Mouse (Mus musculus): ENCODE results near the gene Med17. TPM values are rescaled to one million over a fixed set of nuclear protein-coding genes. Genes with fewer than 3 reads are reported as not detected.

Gene Med17
- polyA plus RNA-seq, 1 experiment from 2014 or later: 37.0 TPM

GRCm38 (mm10) chr9:15263487-15263886 is 16.2 kb downstream of the Med17 start:
- H3K4me3 ChIP-seq (ENCODE audit: low read length): no peak overlapping the region
- no peak overlapping the region for H3K4me2 ChIP-seq (replicated peaks; ENCODE audit: low read depth, low read length)
- ATAC-seq (ENCODE audit: low FRiP score, low TSS enrichment): no peak
- no peaks in the 10 kb centered on the region for H3K27me3 ChIP-seq (ENCODE audit: insufficient read depth, low read length)
- H3K4me1 ChIP-seq (ENCODE audit: insufficient read depth, low read length): no peaks in the 10 kb centered on the region
- WGBS: 97% methylated on average over 10 of the region's 10 CpGs
- no peak overlapping the region for H3K27ac ChIP-seq (ENCODE audit: low read length)
- no peak overlapping the region for H3K9ac ChIP-seq (replicated peaks; ENCODE audit: low read length)
- no peaks in the 10 kb centered on the region for H3K9me3 ChIP-seq (ENCODE audit: low read length)
- H3K36me3 ChIP-seq (ENCODE audit: insufficient read depth, low read length): peaks cover 75% of the 10 kb centered on the region

DNA sequence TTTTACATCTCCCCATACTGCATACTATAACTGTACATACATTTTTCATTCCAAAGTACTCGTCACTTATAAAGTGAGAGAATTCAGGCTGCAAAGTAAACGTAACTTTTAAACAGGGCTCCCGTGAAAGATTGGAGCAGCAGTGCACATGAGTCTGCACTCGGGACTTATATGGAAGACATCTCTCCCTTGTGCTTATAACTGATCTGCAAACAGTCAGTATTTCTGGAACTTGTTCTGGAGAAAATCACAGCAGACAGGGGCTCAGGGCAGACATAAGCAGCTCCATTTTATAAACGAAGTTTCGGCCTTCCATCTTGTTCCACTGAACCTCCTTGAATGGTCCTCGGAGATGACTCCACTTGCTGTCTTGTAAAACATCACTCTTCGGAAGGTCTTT is 17.8 kb downstream of the Med17 start:
- Histone ChIP-seq H3K36me3 (ENCODE audit: insufficient read depth, low read length) (peaks cover 62% of the 10 kb centered on the region), H3K4me2 (replicated peaks; ENCODE audit: low read depth, low read length) (no peak overlapping the region), H3K27ac (ENCODE audit: low read length) (no peak overlapping the region), H3K27me3 (ENCODE audit: insufficient read depth, low read length) (no peaks in the 10 kb centered on the region), H3K9me3 (ENCODE audit: low read length) (no peaks in the 10 kb centered on the region), H3K4me3 (ENCODE audit: low read length) (no peak overlapping the region), H3K4me1 (ENCODE audit: insufficient read depth, low read length) (no peaks in the 10 kb centered on the region), H3K9ac (replicated peaks; ENCODE audit: low read length) (no peak overlapping the region)
- 95% methylated on average over 8 of the region's 8 CpGs for WGBS
- no peak for ATAC-seq (ENCODE audit: low FRiP score, low TSS enrichment)

- ATAC-seq (ENCODE audit: low FRiP score, low TSS enrichment): peak; percentile 73
- WGBS: 67% methylated on average over 3 of the region's 3 CpGs
- H3K4me3 ChIP-seq (ENCODE audit: low read length): no peak overlapping the region
- no peak overlapping the region for H3K4me2 ChIP-seq (replicated peaks; ENCODE audit: low read depth, low read length)
- no peaks in the 10 kb centered on the region; the same call in 1 of the 2 replicates for H3K9me3 ChIP-seq (ENCODE audit: low read length)
- H3K9ac ChIP-seq (replicated peaks; ENCODE audit: low read length): no peak overlapping the region
- peak overlapping the region; percentile 36; the same call in 1 of the 2 replicates for H3K27ac ChIP-seq (ENCODE audit: low read length)
- peaks cover 11% of the 10 kb centered on the region for H3K36me3 ChIP-seq (ENCODE audit: insufficient read depth, low read length)
- H3K27me3 ChIP-seq (ENCODE audit: insufficient read depth, low read length): no peaks in the 10 kb centered on the region
- no peaks in the 10 kb centered on the region for H3K4me1 ChIP-seq (ENCODE audit: insufficient read depth, low read length)
Observed at GRCm38 (mm10) chr9:15256214-15256613, 23.5 kb downstream of the Med17 start.

GRCm38 (mm10) chr9:15254501-15254900 is 25.2 kb downstream of the Med17 start:
- 82% methylated on average over 7 of the region's 7 CpGs for WGBS
- Histone ChIP-seq H3K9me3 (ENCODE audit: low read length) (no peaks in the 10 kb centered on the region; the same call in 1 of the 2 replicates), H3K27me3 (ENCODE audit: insufficient read depth, low read length) (no peaks in the 10 kb centered on the region), H3K36me3 (ENCODE audit: insufficient read depth, low read length) (no peaks in the 10 kb centered on the region), H3K4me1 (ENCODE audit: insufficient read depth, low read length) (no peaks in the 10 kb centered on the region), H3K4me2 (replicated peaks; ENCODE audit: low read depth, low read length) (no peak overlapping the region), H3K9ac (replicated peaks; ENCODE audit: low read length) (no peak overlapping the region), H3K4me3 (ENCODE audit: low read length) (no peak overlapping the region), H3K27ac (ENCODE audit: low read length) (no peak overlapping the region)
- ATAC-seq (ENCODE audit: low FRiP score, low TSS enrichment): no peak

- no peaks in the 10 kb centered on the region for H3K36me3 ChIP-seq (ENCODE audit: insufficient read depth, low read length)
- H3K9me3 ChIP-seq (ENCODE audit: low read length): no peaks in the 10 kb centered on the region; the same call in 1 of the 2 replicates
- H3K9ac ChIP-seq (replicated peaks; ENCODE audit: low read length): no peak overlapping the region
- H3K4me2 ChIP-seq (replicated peaks; ENCODE audit: low read depth, low read length): no peak overlapping the region
- H3K4me3 ChIP-seq (ENCODE audit: low read length): no peak overlapping the region
- no peaks in the 10 kb centered on the region for H3K4me1 ChIP-seq (ENCODE audit: insufficient read depth, low read length)
- peak; percentile 83 for ATAC-seq (ENCODE audit: low FRiP score, low TSS enrichment)
- H3K27me3 ChIP-seq (ENCODE audit: insufficient read depth, low read length): no peaks in the 10 kb centered on the region
- H3K27ac ChIP-seq (ENCODE audit: low read length): peak overlapping the region; percentile 74
- 73% methylated on average over 7 of the region's 7 CpGs for WGBS
Observed at GRCm38 (mm10) chr9:15252196-15252595, 27.5 kb downstream of the Med17 start.

GRCm38 (mm10) chr9:15250376-15250775 is 29.4 kb downstream of the Med17 start:
- WGBS: 69% methylated on average over 7 of the region's 7 CpGs
- H3K36me3 ChIP-seq (ENCODE audit: insufficient read depth, low read length): no peaks in the 10 kb centered on the region

DNA sequence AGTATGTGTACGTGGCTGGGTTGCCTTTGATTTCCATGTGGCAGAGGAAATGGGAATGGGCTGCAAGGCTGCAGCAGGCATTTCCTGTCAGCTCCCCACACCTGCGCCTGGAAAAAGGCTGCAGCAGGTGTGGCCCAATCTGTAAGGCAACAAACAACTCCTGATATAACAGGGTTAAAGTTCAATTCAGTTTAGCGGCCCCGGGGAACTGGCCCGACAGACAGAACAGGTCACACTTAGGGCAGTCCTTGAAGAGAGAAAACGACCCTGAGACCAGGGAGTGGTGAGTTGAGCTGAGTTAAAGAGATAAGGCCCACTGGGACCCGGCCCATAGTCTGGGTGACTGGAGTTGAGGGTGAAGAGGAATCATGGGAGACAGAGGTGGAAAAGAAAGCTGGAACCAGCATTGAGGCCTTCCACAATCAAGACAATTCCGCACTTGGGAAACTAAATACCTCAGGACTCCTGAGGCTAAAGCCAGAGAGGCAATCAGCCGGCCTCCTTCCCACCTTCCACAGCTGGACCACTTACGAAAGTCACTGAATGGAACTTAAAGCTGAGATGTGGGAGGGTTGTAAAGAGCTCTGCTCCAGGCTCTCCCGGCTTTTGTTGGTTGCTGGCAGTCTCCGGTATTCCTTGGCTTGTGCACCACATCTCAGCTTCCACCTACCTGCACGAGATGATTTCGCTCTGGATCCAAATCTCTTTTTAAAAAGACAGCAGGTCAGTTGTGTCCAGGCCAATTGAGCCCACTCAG is 34.2 kb downstream of the Med17 start:
- Histone ChIP-seq H3K9me3 (ENCODE audit: low read length) (no peaks in the 10 kb centered on the region), H3K36me3 (ENCODE audit: insufficient read depth, low read length) (no peaks in the 10 kb centered on the region), H3K9ac (replicated peaks; ENCODE audit: low read length) (no peak overlapping the region), H3K4me3 (ENCODE audit: low read length) (no peak overlapping the region), H3K27ac (ENCODE audit: low read length) (peak overlapping the region; percentile 65), H3K27me3 (ENCODE audit: insufficient read depth, low read length) (no peaks in the 10 kb centered on the region), H3K4me2 (replicated peaks; ENCODE audit: low read depth, low read length) (no peak overlapping the region), H3K4me1 (ENCODE audit: insufficient read depth, low read length) (peaks cover 9% of the 10 kb centered on the region; the same call in 1 of the 2 replicates)
- no peak for ATAC-seq (ENCODE audit: low FRiP score, low TSS enrichment)
- 51% methylated on average over 14 of the region's 14 CpGs for WGBS

More at GRCm38 (mm10) chr9:15250376-15250775, 29.4 kb downstream of the Med17 start:
- Histone ChIP-seq H3K4me3 (ENCODE audit: low read length) (no peak overlapping the region), H3K4me1 (ENCODE audit: insufficient read depth, low read length) (peaks cover 3% of the 10 kb centered on the region; the same call in 1 of the 2 replicates), H3K9me3 (ENCODE audit: low read length) (no peaks in the 10 kb centered on the region; the same call in 1 of the 2 replicates), H3K4me2 (replicated peaks; ENCODE audit: low read depth, low read length) (no peak overlapping the region), H3K9ac (replicated peaks; ENCODE audit: low read length) (no peak overlapping the region), H3K27me3 (ENCODE audit: insufficient read depth, low read length) (no peaks in the 10 kb centered on the region), H3K27ac (ENCODE audit: low read length) (no peak overlapping the region)
- ATAC-seq (ENCODE audit: low FRiP score, low TSS enrichment): no peak

DNA sequence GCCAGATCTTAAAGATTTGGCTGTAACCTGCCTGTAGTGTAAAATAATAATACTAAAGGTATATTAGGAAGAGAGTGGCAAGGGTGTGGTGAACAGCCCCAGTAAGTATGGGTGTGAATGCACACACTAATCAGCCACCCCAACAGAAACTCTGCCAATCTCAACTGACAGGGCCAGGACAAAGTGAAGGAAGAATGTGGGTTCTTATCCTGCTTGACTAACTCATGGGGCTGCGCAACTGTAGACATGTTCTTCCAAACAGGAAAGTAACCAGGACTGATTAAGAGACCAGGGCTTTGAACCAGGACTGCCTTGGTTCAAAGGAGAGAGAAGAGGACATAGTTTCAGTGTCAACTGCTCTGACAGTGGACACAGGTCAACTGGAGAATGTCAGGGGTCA is 37.6 kb downstream of the Med17 start:
- Histone ChIP-seq H3K27me3 (ENCODE audit: insufficient read depth, low read length) (no peaks in the 10 kb centered on the region), H3K4me2 (replicated peaks; ENCODE audit: low read depth, low read length) (no peak overlapping the region), H3K9me3 (ENCODE audit: low read length) (no peaks in the 10 kb centered on the region), H3K27ac (ENCODE audit: low read length) (no peak overlapping the region), H3K4me3 (ENCODE audit: low read length) (no peak overlapping the region), H3K9ac (replicated peaks; ENCODE audit: low read length) (no peak overlapping the region), H3K36me3 (ENCODE audit: insufficient read depth, low read length) (no peaks in the 10 kb centered on the region), H3K4me1 (ENCODE audit: insufficient read depth, low read length) (peaks cover 19% of the 10 kb centered on the region)
- WGBS: 100% methylated on average over 1 of the region's 1 CpGs
- no peak for ATAC-seq (ENCODE audit: low FRiP score, low TSS enrichment)

DNA sequence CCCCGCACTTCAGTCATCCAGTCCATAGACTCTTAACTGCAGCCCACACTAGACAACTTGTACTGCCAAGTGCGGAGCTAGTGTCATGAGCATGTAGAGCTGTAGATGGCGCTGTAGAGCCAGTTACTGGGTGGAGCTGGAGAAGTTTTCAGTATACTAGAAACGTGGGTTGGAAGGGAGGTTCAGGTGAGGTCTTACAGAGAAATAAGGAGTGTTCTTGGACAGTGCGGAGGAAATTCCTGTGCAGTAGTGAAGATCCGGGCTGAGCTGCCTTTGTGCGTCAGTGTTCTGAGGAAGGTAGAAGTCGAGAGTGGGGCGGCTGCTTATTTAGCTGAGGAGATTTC is 38.2 kb downstream of the Med17 start:
- no peak overlapping the region for H3K9ac ChIP-seq (replicated peaks; ENCODE audit: low read length)
- peak; percentile 52; the same call in 1 of the 2 replicates for ATAC-seq (ENCODE audit: low FRiP score, low TSS enrichment)
- no peak overlapping the region for H3K4me3 ChIP-seq (ENCODE audit: low read length)
- H3K27ac ChIP-seq (ENCODE audit: low read length): no peak overlapping the region
- no peaks in the 10 kb centered on the region for H3K36me3 ChIP-seq (ENCODE audit: insufficient read depth, low read length)
- H3K4me2 ChIP-seq (replicated peaks; ENCODE audit: low read depth, low read length): 0 out of 2 replicates have a peak overlapping the region, but pooled peaks have one; percentile 4
- H3K9me3 ChIP-seq (ENCODE audit: low read length): no peaks in the 10 kb centered on the region
- 38% methylated on average over 9 of the region's 9 CpGs for WGBS
- H3K4me1 ChIP-seq (ENCODE audit: insufficient read depth, low read length): peaks cover 19% of the 10 kb centered on the region
- no peaks in the 10 kb centered on the region for H3K27me3 ChIP-seq (ENCODE audit: insufficient read depth, low read length)

DNA sequence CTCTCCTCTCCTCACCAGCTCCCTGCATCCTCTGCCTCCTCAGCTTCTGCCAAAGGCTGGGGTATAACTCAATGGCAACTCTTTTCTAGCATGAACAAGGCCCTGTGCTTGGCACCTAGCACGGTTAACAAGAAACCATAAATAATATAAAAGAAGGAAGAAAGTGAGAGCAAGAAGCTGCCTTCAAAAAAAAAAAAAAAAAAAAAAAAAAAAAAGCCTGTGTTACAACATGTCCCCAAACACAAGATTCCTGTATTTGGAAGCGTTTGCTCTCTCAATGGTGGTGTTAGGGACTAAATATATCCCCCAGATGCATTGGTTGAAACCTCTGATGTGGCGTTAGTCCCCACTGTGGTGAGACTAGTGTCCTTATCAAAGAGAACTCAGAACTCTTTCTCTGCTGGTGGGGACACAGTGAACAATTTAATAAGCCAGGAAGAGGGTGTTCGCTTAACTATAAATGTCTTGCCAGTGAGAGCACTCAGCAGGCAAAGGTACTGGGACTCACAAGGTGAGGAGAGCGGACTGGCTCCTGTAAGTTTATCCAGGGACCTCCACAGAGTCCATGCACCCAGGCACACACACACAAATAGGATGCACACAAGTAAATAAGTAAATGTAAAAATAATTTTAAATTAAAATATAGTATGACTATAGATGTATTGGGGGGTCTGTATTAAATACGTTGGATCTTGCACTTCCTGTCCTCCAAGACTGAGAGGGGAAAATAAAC is 38.7 kb downstream of the Med17 start:
- H3K4me2 ChIP-seq (replicated peaks; ENCODE audit: low read depth, low read length): 0 out of 2 replicates have a peak overlapping the region, but pooled peaks have one; percentile 1
- 75% methylated on average over 6 of the region's 6 CpGs for WGBS
- H3K36me3 ChIP-seq (ENCODE audit: insufficient read depth, low read length): no peaks in the 10 kb centered on the region
- no peaks in the 10 kb centered on the region for H3K27me3 ChIP-seq (ENCODE audit: insufficient read depth, low read length)
- H3K4me1 ChIP-seq (ENCODE audit: insufficient read depth, low read length): peaks cover 19% of the 10 kb centered on the region
- ATAC-seq (ENCODE audit: low FRiP score, low TSS enrichment): no peak
- H3K4me3 ChIP-seq (ENCODE audit: low read length): no peak overlapping the region
- no peaks in the 10 kb centered on the region for H3K9me3 ChIP-seq (ENCODE audit: low read length)
- no peak overlapping the region for H3K27ac ChIP-seq (ENCODE audit: low read length)
- H3K9ac ChIP-seq (replicated peaks; ENCODE audit: low read length): no peak overlapping the region

All from kidney, embryonic 16.5 days (tissue).